Mouse (Mus musculus) T-helper 2 cell (primary cell): ENCODE results near the gene Plagl1.
"Not testable (repeated sequence)": the region's sequence is repeated elsewhere in the genome, so short reads cannot be mapped to it uniquely, and the experiment has no call there.

Source experiments
- in situ Hi-C: fragments of 300-600 bp; cut with MboI, MseI; formaldehyde crosslinking; loops from one replicate; pipeline ENCODE4 v1.15.1; 2025; ENCODE audit warnings: high pct_unique_total_duplicates

The Plagl1 gene

DNA sequence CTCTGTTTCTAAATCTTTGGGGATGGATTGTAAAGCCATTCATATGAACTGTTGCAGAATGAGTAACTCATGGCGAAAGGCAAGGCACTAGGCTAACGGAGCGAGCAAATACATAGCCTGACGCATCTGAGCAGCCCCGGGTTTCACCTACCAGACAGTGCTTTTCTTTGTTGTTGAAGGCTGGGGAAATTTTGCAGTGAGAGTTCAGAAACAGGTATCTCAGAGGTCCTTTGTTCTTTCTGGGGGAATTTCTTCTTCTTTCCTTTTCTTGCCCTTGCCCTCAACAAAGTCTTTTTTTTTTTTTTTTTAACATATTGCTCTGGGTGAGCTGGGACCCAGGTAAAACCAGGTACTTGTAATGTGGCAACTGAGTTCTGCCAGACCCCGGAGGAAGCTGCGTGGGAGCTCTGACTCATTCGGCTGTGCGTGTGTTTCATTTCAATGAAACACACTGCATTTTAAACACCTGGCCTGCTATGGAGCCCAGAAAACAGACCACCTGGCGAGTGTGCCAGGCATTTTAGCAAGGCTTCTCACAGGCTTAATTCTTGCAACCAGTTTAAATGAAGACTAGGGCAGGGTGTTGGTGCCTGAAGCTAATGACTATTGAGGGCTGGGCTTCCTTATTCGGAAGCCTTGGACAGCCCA is at the start of gene Plagl1:
Gene Plagl1 (plus strand): TSS at position 484 of the 648 bp plus-strand sequence.
- in situ Hi-C loops, result no loop called here

GRCm38 (mm10) chr10:13014026-13014425 is 46.3 kb upstream of the Plagl1 start:
- in situ Hi-C loops, result loop anchor here (10.0 kb wide), 1 partner anchor 191 kb away; no protein-coding TSS in a partner anchor

DNA sequence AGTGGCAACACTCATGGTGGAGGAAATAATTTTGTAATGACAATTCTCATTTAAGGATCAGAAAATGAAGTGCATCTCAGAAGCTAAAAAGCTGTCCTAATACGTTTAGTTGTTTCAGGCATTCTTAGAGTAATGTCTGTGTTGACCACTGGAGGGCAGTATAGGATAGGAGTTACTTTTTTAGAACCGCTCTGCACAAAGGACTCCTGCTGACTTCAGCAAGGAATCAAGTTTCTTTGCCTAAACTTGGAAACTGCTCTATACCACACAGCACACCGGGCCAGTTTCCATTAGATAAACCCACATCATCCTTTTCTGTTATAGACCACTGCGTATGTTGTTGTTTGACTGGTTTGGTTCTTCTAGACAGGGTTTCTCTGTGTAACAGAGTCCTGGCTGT is 43.7 kb upstream of the Plagl1 start:
- in situ Hi-C loops, result loop anchor here (5.0 to 10.0 kb wide), 2 partner anchors 188 to 411 kb away; no protein-coding TSS in a partner anchor

DNA sequence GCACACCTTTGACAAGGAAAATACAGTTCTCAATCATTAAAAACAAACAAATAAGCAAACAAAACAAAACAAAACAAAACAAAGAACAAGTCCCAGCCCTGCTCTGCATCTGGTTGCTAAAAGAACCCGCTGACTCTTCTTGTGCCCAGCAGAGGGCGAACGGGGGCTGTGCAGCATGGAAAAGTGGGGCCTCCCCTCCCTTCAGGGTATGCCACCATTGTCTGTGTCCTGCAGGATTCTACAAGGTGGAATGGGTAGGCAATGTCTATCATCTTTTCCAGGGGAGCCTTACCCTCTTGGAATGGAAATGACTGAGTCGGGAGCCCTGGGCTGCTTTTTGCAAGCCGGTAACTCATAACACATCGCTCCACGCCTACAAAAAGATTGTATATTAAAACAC is 41.8 kb upstream of the Plagl1 start:
- in situ Hi-C loops, result loop anchor here (5.0 to 10.0 kb wide), 2 partner anchors 186 to 409 kb away; no protein-coding TSS in a partner anchor

GRCm38 (mm10) chr10:13019026-13019425 is 41.3 kb upstream of the Plagl1 start:
- in situ Hi-C loops, result loop anchor here (5.0 to 10.0 kb wide), 2 partner anchors 186 to 408 kb away; no protein-coding TSS in a partner anchor

- in situ Hi-C loops, result no loop called here
Measured at GRCm38 (mm10) chr10:13022103-13022502, 38.2 kb upstream of the Plagl1 start.

DNA sequence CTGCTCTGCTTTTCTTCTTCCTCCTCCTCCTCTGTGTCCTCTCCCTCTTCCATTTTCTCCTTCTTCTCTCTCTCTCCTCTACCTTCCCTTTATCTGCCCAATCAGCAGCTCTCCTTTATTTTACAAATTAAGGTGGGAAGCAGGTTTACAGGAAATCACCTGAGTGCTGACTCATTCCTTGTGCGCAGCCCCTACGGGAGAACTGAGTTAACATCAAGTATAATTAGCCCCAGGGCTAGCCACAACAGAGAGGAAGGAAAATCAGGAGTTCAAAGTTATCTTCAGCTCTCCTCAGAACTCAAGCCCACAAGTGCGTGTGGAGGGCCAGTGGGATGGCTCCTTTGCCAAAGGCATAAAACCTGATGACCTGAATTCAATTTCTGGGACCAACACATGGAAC is 36.3 kb upstream of the Plagl1 start:
- in situ Hi-C loops, result not testable (repeated sequence)

DNA sequence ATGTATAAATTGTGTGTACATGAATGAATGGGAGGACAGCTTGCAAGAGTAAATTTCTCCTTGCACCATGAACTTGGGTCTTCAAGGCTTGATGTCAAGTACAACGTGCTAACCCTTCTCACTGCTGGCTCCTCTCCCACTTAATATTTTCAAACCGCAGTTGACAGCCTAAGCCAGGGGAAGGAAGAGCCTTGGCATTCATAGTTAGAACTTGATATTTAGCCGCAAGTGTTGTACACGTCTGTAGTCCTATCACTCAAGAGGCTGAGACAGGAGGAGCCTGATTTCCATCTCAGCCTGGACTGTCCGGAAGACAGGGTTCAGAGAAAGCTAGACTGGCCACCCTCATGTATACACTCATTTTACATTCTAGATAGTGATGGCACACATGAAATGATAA is 32.6 kb upstream of the Plagl1 start:
- in situ Hi-C loops, result loop anchor here (5.0 to 25.0 kb wide), 2 partner anchors 60 to 1685 kb away; partner anchors contain the start of genes Gje1, Nmbr and Vta1

- in situ Hi-C loops, result loop anchor here (5.0 to 25.0 kb wide), 2 partner anchors 59 to 1684 kb away; partner anchors contain the start of genes Gje1, Nmbr and Vta1
Measured at GRCm38 (mm10) chr10:13028215-13028614, 32.1 kb upstream of the Plagl1 start.

DNA sequence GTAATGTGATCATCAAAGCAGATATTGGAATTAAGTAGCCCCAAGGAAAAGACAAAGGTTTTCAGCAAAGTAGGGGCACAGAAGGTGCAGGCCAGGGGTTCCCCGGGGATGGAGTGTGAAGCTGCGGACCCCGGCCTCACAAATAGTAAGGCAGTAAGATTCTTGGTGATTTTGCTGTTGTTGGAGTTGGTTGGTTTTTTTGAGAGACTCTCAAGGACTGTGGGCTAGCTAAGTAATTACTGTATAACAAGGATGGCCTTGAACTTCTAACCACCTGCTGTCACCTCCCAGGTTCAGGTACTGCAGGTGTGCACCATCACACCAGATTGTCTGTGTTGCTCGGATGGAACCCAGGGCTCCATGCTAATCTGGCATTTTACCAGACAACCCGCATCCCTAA is 30.9 kb upstream of the Plagl1 start:
- in situ Hi-C loops, result loop anchor here (5.0 to 25.0 kb wide), 2 partner anchors 58 to 1683 kb away; partner anchors contain the start of genes Gje1, Nmbr and Vta1

- in situ Hi-C loops, result loop anchor here (10.0 to 25.0 kb wide), 2 partner anchors 280 to 1677 kb away; partner anchors contain the start of genes Gje1, Nmbr and Vta1
Measured at GRCm38 (mm10) chr10:13035270-13035669, 25.0 kb upstream of the Plagl1 start.

- in situ Hi-C loops, result loop anchor here (10.0 to 25.0 kb wide), 2 partner anchors 275 to 1673 kb away; partner anchors contain the start of genes Gje1, Nmbr and Vta1
Measured at GRCm38 (mm10) chr10:13039637-13040174, 20.6 kb upstream of the Plagl1 start.

GRCm38 (mm10) chr10:13044659-13045058 is 15.6 kb upstream of the Plagl1 start:
- in situ Hi-C loops, result loop anchor here (25.0 kb wide), 1 partner anchor 1668 kb away; the partner anchor contains the start of genes Gje1, Nmbr and Vta1

GRCm38 (mm10) chr10:13047816-13048215 is 12.5 kb upstream of the Plagl1 start:
- in situ Hi-C loops, result loop anchor here (25.0 kb wide), 1 partner anchor 1664 kb away; the partner anchor contains the start of genes Gje1, Nmbr and Vta1

GRCm38 (mm10) chr10:13056863-13057381 is 3.4 kb upstream of the Plagl1 start:
- in situ Hi-C loops, result no loop called here

DNA sequence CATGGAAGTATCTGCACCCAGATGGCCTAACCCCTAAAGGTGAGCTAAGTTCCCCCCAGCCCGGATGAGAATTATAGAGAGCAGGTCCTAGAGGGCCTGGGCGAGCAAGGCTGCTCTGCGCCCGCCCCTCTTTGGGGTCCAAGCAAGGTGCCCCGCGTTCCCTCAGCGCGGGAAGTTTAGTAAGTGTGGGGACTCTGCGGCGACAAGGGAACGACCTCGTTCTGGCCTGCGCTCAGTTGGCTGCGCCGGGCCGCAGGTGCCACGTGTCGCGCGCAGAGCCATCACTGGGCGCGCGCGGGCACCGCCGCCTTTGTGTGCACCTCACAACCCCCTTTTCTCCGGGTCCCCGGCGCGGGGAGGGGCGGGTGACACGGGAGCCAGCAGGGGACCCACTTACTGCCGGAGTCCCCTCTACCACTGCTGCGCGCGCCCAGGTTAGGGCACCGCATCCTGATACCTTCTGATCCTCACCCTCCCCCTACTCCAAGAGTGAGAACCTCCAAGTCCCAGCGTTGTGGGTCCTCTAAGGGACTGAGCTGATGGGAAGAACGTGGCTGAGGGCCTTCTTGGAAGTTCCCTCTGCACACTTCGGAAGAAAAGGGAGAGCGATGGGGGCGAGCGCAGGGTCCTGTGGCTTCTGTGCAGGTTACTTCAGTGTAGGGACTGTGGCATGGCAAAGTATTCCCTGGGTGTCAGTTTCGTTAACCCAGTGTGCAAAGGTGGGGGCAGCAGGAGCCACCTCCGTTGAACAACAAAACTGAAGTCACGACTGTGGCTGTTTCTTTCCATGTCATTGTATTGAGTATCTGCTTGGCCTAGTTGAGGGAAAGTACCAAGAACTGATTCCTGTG is 742 bp downstream of the Plagl1 start:
- in situ Hi-C loops, result no loop called here

DNA sequence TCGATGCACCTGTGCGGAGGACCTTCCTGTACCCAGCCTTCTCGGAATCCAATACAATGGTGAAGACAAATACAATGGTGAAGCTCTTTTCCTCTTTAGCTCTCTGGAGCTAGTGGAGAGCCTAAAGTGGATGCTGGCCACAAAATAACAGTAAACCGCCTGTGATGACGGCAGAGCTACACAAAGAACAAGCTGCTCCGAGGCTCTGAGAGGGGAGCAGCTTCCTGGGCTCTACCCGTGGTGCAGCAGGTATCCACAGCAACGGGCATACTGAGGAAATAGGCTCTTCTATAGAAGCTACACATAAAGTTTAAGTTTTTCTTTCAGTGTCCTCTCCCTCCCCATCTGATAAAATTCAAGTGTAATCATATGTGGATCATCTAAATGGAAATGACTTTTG is 2.1 kb downstream of the Plagl1 start:
- in situ Hi-C loops, result no loop called here

- in situ Hi-C loops, result no loop called here
Measured at GRCm38 (mm10) chr10:13063457-13063856, 3.2 kb downstream of the Plagl1 start.

GRCm38 (mm10) chr10:13065129-13065752 is 4.9 kb downstream of the Plagl1 start:
- in situ Hi-C loops, result no loop called here

- in situ Hi-C loops, result no loop called here
Measured at GRCm38 (mm10) chr10:13071031-13071430, 10.7 kb downstream of the Plagl1 start.
